Mouse (Mus musculus) kidney, postnatal 36 days (tissue): Measurements from ENCODE around the gene Mex3a.

Source experiments
- DNase-seq, 2 experiments: peaks; one replicate each; pipeline ENCODE4 v3.0.0; 2021 to 2022; ENCODE audit warnings: mixed read lengths in 2 of 2

The Mex3a gene

GRCm38 (mm10) chr3:88529204-88530000 lies 2.8 kb upstream of the Mex3a start:
- DNase-seq, result no peak

- DNase-seq, result no peak
Observed at GRCm38 (mm10) chr3:88530082-88530864, 1.9 kb upstream of the Mex3a start.

- peak; percentile 86 to 93 for DNase-seq
Observed at GRCm38 (mm10) chr3:88531348-88532298, 572 bp upstream of the Mex3a start.

GRCm38 (mm10) chr3:88532689-88533511 lies 705 bp downstream of the Mex3a start:
- no peak for DNase-seq

- DNase-seq, result no peak
Observed at GRCm38 (mm10) chr3:88533706-88534105, 1.5 kb downstream of the Mex3a start.

GRCm38 (mm10) chr3:88535005-88535404 lies 2.8 kb downstream of the Mex3a start:
- no peak for DNase-seq

- peak in 1 of 2 experiments; percentile 27 for DNase-seq
Observed at GRCm38 (mm10) chr3:88535527-88535926, 3.3 kb downstream of the Mex3a start.

- DNase-seq, result peak; percentile 89
Observed at GRCm38 (mm10) chr3:88536103-88536930, 4.1 kb downstream of the Mex3a start.

- DNase-seq, result peak in 1 of 2 experiments; percentile 44
Observed at GRCm38 (mm10) chr3:88537146-88537545, 5.0 kb downstream of the Mex3a start.

- no peak for DNase-seq
Observed at GRCm38 (mm10) chr3:88538271-88539145, 6.3 kb downstream of the Mex3a start.

GRCm38 (mm10) chr3:88539397-88539796 lies 7.2 kb downstream of the Mex3a start:
- DNase-seq, result no peak

GRCm38 (mm10) chr3:88540085-88540484 lies 7.9 kb downstream of the Mex3a start:
- DNase-seq, result no peak

- no peak for DNase-seq
Observed at GRCm38 (mm10) chr3:88541622-88542401, 9.6 kb downstream of the Mex3a start.

- no peak for DNase-seq
Observed at GRCm38 (mm10) chr3:88542486-88542885, 10.3 kb downstream of the Mex3a start.

GRCm38 (mm10) chr3:88543174-88543573 lies 11.0 kb downstream of the Mex3a start:
- no peak for DNase-seq

GRCm38 (mm10) chr3:88543651-88544410 lies 11.6 kb downstream of the Mex3a start:
- no peak for DNase-seq

GRCm38 (mm10) chr3:88544514-88544913 lies 12.3 kb downstream of the Mex3a start:
- peak; percentile 37 to 65 for DNase-seq

- no peak for DNase-seq
Observed at GRCm38 (mm10) chr3:88544955-88545591, 12.9 kb downstream of the Mex3a start.
